Mouse (Mus musculus): ENCODE data around the gene Kif6.

- TF ChIP-seq CTCF (IDR thresholded peaks at IDR 0.05; ENCODE audit: low read depth) (no peak), EP300 (IDR thresholded peaks at IDR 0.05; ENCODE audit: low read depth) (no peak)
Measured at GRCm38 (mm10) chr17:49642336-49642735, 27.4 kb downstream of the Kif6 start.
